Mouse (Mus musculus) common myeloid progenitor, adult 5-6 weeks (primary cell): ENCODE measurements around the gene Sh2d3c. TPM values are rescaled to one million over a fixed set of nuclear protein-coding genes. Genes with fewer than 3 reads are reported as not detected.

Source experiments
- ATAC-seq: replicated peaks from 2 replicates; pipeline ENCODE4 v1.8.0; 2016; ENCODE audit warnings: low read depth, mild to moderate bottlenecking, moderate TSS enrichment, inconsistent platforms; ENCODE audit not compliant: poor library complexity, severe bottlenecking
- total RNA-seq: library from RNA; stranded (forward); fragments of 200-1000, 187-1606 nt; gene quantifications from 2 replicates; pipeline ENCODE4 v1.2.3, GENCODE M21; 2017

Sh2d3c gene
- total RNA-seq, 1 experiment from 2014 or later, result 19.3 TPM

GRCm38 (mm10) chr2:32693823-32694411 lies 26.9 kb upstream of the Sh2d3c start:
- ATAC-seq, result peak; percentile 95

GRCm38 (mm10) chr2:32694691-32695090 lies 26.2 kb upstream of the Sh2d3c start:
- no peak for ATAC-seq

GRCm38 (mm10) chr2:32699680-32700079 lies 21.2 kb upstream of the Sh2d3c start:
- no peak for ATAC-seq

- ATAC-seq, result no peak
Measured at GRCm38 (mm10) chr2:32700966-32701743, 19.7 kb upstream of the Sh2d3c start.

- ATAC-seq, result no peak
Measured at GRCm38 (mm10) chr2:32703046-32703445, 17.8 kb upstream of the Sh2d3c start.

- ATAC-seq, result no peak
Measured at GRCm38 (mm10) chr2:32704021-32704421, 16.8 kb upstream of the Sh2d3c start, which contains the start of gene Fpgs. Gene Fpgs (minus strand): TSS chr2:32704145.

- ATAC-seq, result no peak
Measured at GRCm38 (mm10) chr2:32705018-32705417, 15.8 kb upstream of the Sh2d3c start.

- no peak for ATAC-seq
Measured at GRCm38 (mm10) chr2:32706971-32707370, 13.9 kb upstream of the Sh2d3c start.

GRCm38 (mm10) chr2:32708643-32709042 lies 12.2 kb upstream of the Sh2d3c start:
- peak; percentile 27 for ATAC-seq

- ATAC-seq, result no peak
Measured at GRCm38 (mm10) chr2:32709521-32710137, 11.2 kb upstream of the Sh2d3c start.

- ATAC-seq, result 0 out of 2 replicates have a peak, but pooled peaks have one; percentile 11
Measured at GRCm38 (mm10) chr2:32710425-32710824, 10.4 kb upstream of the Sh2d3c start.

GRCm38 (mm10) chr2:32711301-32712056 lies 9.4 kb upstream of the Sh2d3c start:
- ATAC-seq, result no peak

GRCm38 (mm10) chr2:32712108-32712551 lies 8.7 kb upstream of the Sh2d3c start:
- 0 out of 2 replicates have a peak, but pooled peaks have one; percentile 6 for ATAC-seq

GRCm38 (mm10) chr2:32712586-32712933 lies 8.3 kb upstream of the Sh2d3c start:
- peak; percentile 34; the same call in 1 of the 2 replicates for ATAC-seq

GRCm38 (mm10) chr2:32712934-32713817 lies 7.7 kb upstream of the Sh2d3c start, which contains the start of gene Cdk9:
Gene Cdk9 (minus strand): TSS chr2:32713076.
- ATAC-seq, result peak; percentile 53

GRCm38 (mm10) chr2:32714117-32714986 lies 6.5 kb upstream of the Sh2d3c start:
- no peak for ATAC-seq

- peak; percentile 63 for ATAC-seq
Measured at GRCm38 (mm10) chr2:32714987-32715425, 5.8 kb upstream of the Sh2d3c start.

GRCm38 (mm10) chr2:32718761-32719160 lies 2.1 kb upstream of the Sh2d3c start:
- no peak for ATAC-seq
